Mouse (Mus musculus) bone marrow, adult 2 months (tissue): ENCODE data around the gene Cbarp. TPM values are rescaled to one million over a fixed set of nuclear protein-coding genes. Genes with fewer than 3 reads are reported as not detected.

Experiments
- H3K27ac ChIP-seq: fragments of 200-500 bp; 2 replicates; pipeline ENCODE4 v1.5.1; 2012; ENCODE audit warnings: low read depth, mild to moderate bottlenecking, control low read depth, inconsistent platforms, low read length; ENCODE audit not compliant: control insufficient read depth, poor library complexity, insufficient read depth
- H3K4me1 ChIP-seq: fragments of 200-500 bp; 2 replicates; pipeline ENCODE4 v1.6.1; 2011; ENCODE audit warnings: low read length; ENCODE audit not compliant: control insufficient read depth, insufficient read depth
- H3K4me3 ChIP-seq: fragments of 200-500 bp; replicated peaks from 2 replicates; pipeline ENCODE3; 2011; ENCODE audit warnings: mild to moderate bottlenecking, low read depth, low read length, control low read depth; ENCODE audit not compliant: control insufficient read depth
- CTCF ChIP-seq: fragments of 200-500 bp; IDR thresholded peaks from 2 replicates; pipeline ENCODE4 v1.5.1; 2011; ENCODE audit warnings: low read length, control low read depth; ENCODE audit not compliant: control insufficient read depth, insufficient read depth
- POLR2A ChIP-seq: fragments of 200-500 bp; IDR thresholded peaks from 2 replicates; pipeline ENCODE4 v1.6.1; 2011; ENCODE audit warnings: low read depth, mild to moderate bottlenecking, control low read depth, low read length, borderline replicate concordance; ENCODE audit not compliant: control insufficient read depth
- WGBS: fragments of 180-500 bp; shearing (Covaris S2); methylation state at CpG from one replicate; pipeline ENCODE4 v1.1.7; 2018; 5-methylcytosine and 5-hydroxymethylcytosine counted together
- polyA plus RNA-seq: library from polyadenylated mRNA; stranded (reverse); fragments of >200 nt; gene quantifications from 2 replicates; pipeline ENCODE4 v1.2.4, GENCODE M21; 2011; ENCODE audit warnings: low replicate concordance; ENCODE audit not compliant: missing spikeins, insufficient read depth, insufficient read length

The Cbarp gene
- polyA plus RNA-seq, 1 experiment: 3.7 TPM

DNA sequence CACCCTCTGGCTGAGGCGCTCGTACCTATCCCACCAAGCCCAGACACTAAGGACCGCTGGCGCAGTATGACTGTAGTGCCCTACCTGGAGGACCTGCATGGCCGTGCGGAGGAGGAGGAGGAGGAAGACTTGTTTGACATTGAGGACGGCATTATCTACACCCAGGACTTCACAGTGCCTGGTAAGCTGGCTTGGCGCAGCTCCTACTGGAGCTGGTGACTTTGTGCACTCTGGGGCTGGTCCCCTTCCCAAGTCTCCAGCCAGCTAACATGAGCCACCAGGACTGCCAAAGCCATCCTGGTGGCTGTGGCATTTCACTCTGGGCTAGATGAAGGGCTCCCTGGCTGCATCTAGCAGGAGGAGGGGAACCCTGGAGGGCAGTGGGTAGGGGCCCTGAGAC, 12.7 kb downstream of the Cbarp start:
- no peak overlapping the region for H3K27ac ChIP-seq
- no peak overlapping the region for H3K4me3 ChIP-seq
- H3K4me1 ChIP-seq: peaks cover 12% of the 10 kb centered on the region
- WGBS: 91% methylated on average over 8 of the region's 8 CpGs
- TF ChIP-seq POLR2A (no peak), CTCF (no peak)

- Histone ChIP-seq H3K27ac (peak overlapping the region; percentile 84), H3K4me3 (peak overlapping the region; percentile 8), H3K4me1 (peaks cover 14% of the 10 kb centered on the region)
- 71% methylated on average over 9 of the region's 9 CpGs for WGBS
- TF ChIP-seq CTCF: no peak
Observed at GRCm38 (mm10) chr10:80123932-80124562, 16.6 kb downstream of the Cbarp start.

DNA sequence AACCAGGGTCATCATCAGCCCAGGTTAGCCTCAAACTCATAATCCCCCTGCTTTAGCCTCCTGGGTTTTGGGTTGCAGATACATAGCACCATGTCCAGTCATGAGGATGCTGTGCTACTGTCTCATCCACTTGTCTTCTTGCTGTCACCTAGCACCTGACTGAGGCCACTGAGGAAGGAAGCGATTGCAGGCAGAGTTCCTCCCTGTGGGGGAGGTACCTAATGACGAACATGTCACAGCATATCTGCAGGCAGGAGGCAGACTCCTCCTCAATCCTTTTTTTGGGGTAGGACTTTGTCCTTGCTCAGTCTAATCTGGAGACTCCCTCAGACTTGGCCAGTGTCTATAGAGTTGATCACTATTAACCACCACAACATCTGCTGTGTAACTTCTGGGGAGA, 19.0 kb downstream of the Cbarp start:
- TF ChIP-seq CTCF: no peak
- no peak for TF ChIP-seq POLR2A
- peaks cover 14% of the 10 kb centered on the region for H3K4me1 ChIP-seq
- WGBS: 29% methylated on average over 2 of the region's 2 CpGs
- peak overlapping the region; percentile 14 for H3K4me3 ChIP-seq
- peak overlapping the region; percentile 64 for H3K27ac ChIP-seq

DNA sequence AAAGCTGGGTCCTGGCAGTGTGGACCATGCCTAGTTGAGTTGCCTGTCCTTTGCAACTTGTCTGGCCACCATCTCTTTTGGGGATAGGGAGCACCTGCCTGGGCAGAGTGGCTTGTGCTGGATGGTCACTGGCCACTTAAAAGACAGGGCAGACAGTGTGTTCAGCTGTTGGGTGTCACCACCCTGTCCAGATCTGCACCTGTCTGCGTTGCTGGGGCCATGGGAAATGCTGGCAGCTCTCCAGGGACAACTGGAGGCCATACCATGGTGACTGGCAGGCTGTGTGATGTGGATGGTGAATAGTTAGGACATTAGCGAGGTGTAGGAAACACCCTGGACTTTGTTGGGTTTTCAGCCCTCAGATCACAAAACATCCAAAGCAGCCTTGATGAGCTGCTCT, 20.5 kb downstream of the Cbarp start:
- H3K27ac ChIP-seq: peak overlapping the region; percentile 24
- 48% methylated on average over 2 of the region's 2 CpGs for WGBS
- TF ChIP-seq POLR2A (no peak), CTCF (no peak)
- peaks cover 14% of the 10 kb centered on the region for H3K4me1 ChIP-seq
- H3K4me3 ChIP-seq: peak overlapping the region; percentile 0

DNA sequence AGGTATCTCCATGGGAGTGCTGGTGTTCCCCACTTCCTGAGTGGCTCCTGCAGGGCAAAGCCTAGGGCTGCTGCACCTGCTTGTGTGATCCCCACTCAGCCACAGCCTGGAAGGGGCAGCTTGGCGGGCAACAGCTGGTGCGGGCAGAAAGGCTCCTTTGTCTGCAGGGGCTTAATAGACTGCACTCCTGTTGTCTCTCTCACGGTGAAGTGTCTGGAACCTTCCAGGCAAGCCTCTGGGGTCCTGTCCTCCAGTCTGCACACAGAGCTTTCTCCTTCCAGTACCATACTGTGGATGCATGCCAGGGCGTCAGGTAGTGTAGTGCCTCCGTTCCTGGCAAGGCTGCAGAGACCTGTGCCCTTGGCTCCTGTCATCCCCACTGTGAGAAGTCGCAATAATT, 22.1 kb downstream of the Cbarp start:
- H3K4me3 ChIP-seq: peak overlapping the region; percentile 86
- no peak for TF ChIP-seq CTCF
- TF ChIP-seq POLR2A: no peak
- peaks cover 9% of the 10 kb centered on the region for H3K4me1 ChIP-seq
- H3K27ac ChIP-seq: no peak overlapping the region
- 62% methylated on average over 6 of the region's 6 CpGs for WGBS

- WGBS: 0% methylated on average over 1 of the region's 1 CpGs
- TF ChIP-seq POLR2A (no peak), CTCF (no peak)
- peak overlapping the region; percentile 86 for H3K4me3 ChIP-seq
- H3K4me1 ChIP-seq: peaks cover 5% of the 10 kb centered on the region
- H3K27ac ChIP-seq: peak overlapping the region; percentile 98
Observed at GRCm38 (mm10) chr10:80117736-80118135, 22.9 kb downstream of the Cbarp start.

DNA sequence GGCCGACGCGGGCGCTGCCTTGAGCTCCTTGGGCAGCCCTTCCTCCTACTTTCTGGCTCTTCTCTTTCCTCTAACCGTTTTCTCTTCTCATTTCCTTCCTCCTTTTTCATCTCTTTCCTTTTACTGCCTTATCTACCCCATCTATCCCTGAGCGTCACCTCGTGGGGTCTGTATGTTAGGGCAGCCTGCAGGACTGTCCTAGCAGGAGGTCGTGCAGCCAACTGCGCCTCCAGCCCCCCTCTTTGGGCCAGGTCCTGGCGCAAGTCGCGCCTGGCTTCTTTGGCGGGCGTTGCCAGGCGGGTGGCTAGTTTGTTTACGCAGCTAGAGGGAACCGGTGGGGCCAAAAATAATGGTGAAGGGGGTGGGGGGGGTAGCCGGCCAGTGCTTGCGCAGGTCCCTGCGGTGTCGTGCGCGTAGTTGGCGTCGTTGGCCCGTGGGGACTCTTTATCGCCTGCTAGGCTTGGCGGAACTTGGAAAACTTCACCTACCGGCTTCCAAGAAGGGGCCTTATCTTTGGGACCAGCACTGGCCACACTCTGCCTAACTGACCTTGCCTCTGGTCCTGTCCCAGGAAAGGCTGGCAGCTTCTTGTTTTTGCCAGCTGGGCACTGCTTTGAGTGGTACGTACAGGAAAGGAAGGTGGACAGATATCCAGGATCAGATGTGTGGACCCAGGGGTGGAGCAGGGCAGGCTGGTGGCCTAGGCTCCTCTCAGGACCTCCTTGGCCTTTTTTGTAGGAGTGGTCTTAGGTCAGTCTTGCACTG, 23.5 kb downstream of the Cbarp start:
- WGBS: 1% methylated on average over 30 of the region's 30 CpGs
- Histone ChIP-seq H3K4me3 (peak overlapping the region; percentile 86), H3K27ac (peak overlapping the region; percentile 98), H3K4me1 (peaks cover 5% of the 10 kb centered on the region)
- no peak for TF ChIP-seq CTCF
- TF ChIP-seq POLR2A: peak; percentile 67; the same call in 1 of the 2 replicates

DNA sequence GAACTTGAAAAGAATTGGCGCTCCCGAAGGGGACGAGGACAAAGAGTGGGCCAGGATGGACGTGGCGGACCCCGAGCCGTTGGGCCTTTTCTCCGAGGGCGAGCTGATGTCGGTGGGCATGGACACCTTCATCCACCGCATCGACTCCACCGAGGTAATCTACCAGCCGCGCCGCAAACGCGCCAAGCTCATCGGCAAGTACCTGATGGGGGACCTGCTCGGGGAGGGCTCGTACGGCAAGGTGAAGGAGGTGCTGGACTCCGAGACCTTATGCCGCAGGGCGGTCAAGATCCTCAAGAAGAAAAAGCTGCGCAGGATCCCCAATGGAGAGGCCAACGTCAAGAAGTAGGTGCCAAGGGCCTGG, 24.1 kb downstream of the Cbarp start:
- TF ChIP-seq POLR2A (no peak), CTCF (no peak)
- Histone ChIP-seq H3K27ac (peak overlapping the region; percentile 98), H3K4me3 (peak overlapping the region; percentile 86), H3K4me1 (peaks cover 5% of the 10 kb centered on the region)
- under 1% methylated on average over 27 of the region's 27 CpGs for WGBS

DNA sequence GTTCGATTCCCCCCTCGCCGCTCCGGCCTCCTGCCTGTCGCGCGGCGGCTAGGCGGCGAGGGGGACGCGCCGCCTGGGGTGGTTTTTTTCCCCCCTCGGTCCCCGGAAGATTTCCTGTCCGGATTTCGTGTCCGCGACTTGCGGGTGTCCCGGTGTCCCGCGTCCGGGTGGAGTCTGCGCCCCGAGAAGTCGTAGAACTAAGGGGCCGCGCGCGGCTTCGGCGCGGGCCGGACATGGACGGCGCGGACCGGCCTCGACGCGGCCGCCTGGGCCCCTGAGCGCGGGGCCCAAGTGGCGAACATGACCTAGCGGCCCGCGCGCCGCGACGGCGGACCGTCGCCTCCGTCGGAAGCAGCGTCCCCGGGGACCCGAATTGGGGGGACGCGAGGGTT, 24.7 kb downstream of the Cbarp start:
- under 1% methylated on average over 63 of the region's 63 CpGs for WGBS
- peaks cover 5% of the 10 kb centered on the region for H3K4me1 ChIP-seq
- TF ChIP-seq POLR2A (no peak), CTCF (no peak)
- peak overlapping the region; percentile 86 for H3K4me3 ChIP-seq
- peak overlapping the region; percentile 98 for H3K27ac ChIP-seq
